Mouse (Mus musculus): Measurements from ENCODE around the gene Cited1.

DNA sequence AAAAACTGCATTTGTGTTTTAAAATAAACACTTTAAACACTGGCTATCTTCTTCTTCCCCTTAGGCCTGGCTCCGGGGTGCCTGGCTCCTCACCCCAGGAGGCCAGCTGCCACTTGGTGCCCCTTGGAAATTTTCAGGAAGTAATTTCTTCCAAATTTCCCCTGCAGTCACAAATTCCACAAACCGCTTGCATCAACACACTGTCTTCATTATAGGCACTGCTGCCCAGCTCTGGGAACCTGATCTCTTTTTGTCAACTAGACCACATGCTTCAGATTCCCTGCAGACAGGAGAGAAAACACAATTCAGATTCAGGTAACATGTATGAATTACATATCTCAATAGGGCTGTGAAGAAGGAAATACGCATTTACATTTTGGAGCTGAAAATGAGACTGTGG is 32.9 kb upstream of the Cited1 start:
- no peak for TF ChIP-seq CTCF (IDR thresholded peaks at IDR 0.05; ENCODE audit: insufficient read depth, low read depth, low read length)
- no peak for TF ChIP-seq POLR2A (IDR thresholded peaks at IDR 0.05; ENCODE audit: insufficient read depth, low read depth, low read length)

All from olfactory bulb, adult 2 months (tissue).